In the genomic region with DNA sequence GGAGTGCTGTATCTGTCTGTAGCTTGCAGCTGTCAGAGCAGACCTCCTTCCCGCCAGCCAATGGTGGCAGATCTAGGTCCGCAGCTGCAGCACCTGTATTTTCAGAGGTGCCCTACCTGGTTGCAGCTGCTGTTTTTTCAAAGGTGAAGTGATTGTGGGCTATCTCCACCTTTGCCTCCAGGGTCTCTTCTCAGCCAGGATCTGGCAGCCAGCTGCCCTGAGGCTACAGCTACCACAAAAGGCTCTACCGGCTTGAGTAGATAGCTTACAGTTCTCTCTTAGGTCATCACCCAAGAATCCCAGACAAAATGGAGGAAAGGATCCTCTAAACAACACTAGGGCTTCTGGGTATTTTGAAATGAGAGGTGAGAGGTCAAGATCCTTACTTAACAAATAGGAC, we compare ENCODE assay signal across 23 mouse cellular contexts.
"Had no signal": no experiment of that assay in that cellular context is flagged by ENCODE, and none has a peak within 500 bp of the region (broad histone marks: within the 10 kb centered on the region; RNA-seq: fewer than 3 reads in every experiment).

No protein-coding gene starts in this region.

- H3K4me3 ChIP-seq: gastrocnemius, adult 2 months; heart, adult 2 months; hindbrain, embryonic 10.5 days; hindbrain, embryonic 12.5 days; intestine, embryonic 15.5 days; kidney, embryonic 15.5 days; limb, embryonic 13.5 days; limb, embryonic 15.5 days; liver, embryonic 12.5 days had no signal

- DNase-seq: gastrocnemius, adult 2 months; gastrocnemius, postnatal 10 days; gastrocnemius, postnatal 25 days; heart, adult 2 months; heart, postnatal 10 days; heart, postnatal 4 days; kidney, adult 2 months; kidney, adult 9 months; kidney, postnatal 14 days; kidney, postnatal 36 days; layer of hippocampus, adult 9-11 months; layer of hippocampus, postnatal 36 days; left cerebral cortex, postnatal 4 days had no signal

- H3K9ac ChIP-seq: hindbrain, embryonic 12.5 days; hindbrain, embryonic 14.5 days; intestine, embryonic 15.5 days; kidney, embryonic 15.5 days; limb, embryonic 13.5 days; limb, embryonic 15.5 days; liver, embryonic 12.5 days; liver, embryonic 14.5 days had no signal

- H3K9me3 ChIP-seq: hindbrain, embryonic 10.5 days; hindbrain, embryonic 12.5 days; intestine, embryonic 15.5 days; kidney, embryonic 15.5 days; limb, embryonic 13.5 days; limb, embryonic 15.5 days; liver, embryonic 12.5 days had no signal

- H3K4me1 ChIP-seq: hindbrain, embryonic 10.5 days; hindbrain, embryonic 12.5 days; intestine, embryonic 15.5 days; kidney, embryonic 15.5 days; limb, embryonic 13.5 days; limb, embryonic 15.5 days; liver, embryonic 12.5 days had no signal

- H3K27me3 ChIP-seq: hindbrain, embryonic 12.5 days; intestine, embryonic 15.5 days; kidney, embryonic 15.5 days; limb, embryonic 13.5 days; limb, embryonic 15.5 days; liver, embryonic 12.5 days had no signal

- H3K36me3 ChIP-seq: hindbrain, embryonic 10.5 days; hindbrain, embryonic 12.5 days; intestine, embryonic 15.5 days; kidney, embryonic 15.5 days; limb, embryonic 13.5 days; limb, embryonic 15.5 days; liver, embryonic 12.5 days had no signal

- H3K27ac ChIP-seq: gastrocnemius, adult 2 months; heart, adult 2 months; hindbrain, embryonic 10.5 days; hindbrain, embryonic 12.5 days; hindbrain, embryonic 14.5 days; intestine, embryonic 15.5 days; kidney, embryonic 15.5 days; kidney, postnatal 0 days; limb, embryonic 13.5 days; limb, embryonic 15.5 days; liver, embryonic 12.5 days; liver, embryonic 14.5 days had no signal
